Mouse (Mus musculus) lung, postnatal 0 days (tissue): ENCODE measurements at regions not wholly inside any gene's neighbourhood (a gene's known extent, or its start where the extent isn't known, plus 50 kb on each side); places are given as distances from the start of the nearest gene placed in this dataset.

Experiments used
- ATAC-seq: fragments of 200-750 bp; cut with Nextera tagmentation; 2 replicates; pipeline ENCODE4 v1.8.0; 2017; ENCODE audit warnings: moderate library complexity
- DNase-seq: peaks from one replicate; pipeline ENCODE4 v3.0.0-alpha.2; 2016; ENCODE audit warnings: low spot score
- H3K27ac ChIP-seq: fragments of 300-500 bp; sonication (generic); 2 replicates; pipeline ENCODE4 v1.5.1; 2014; ENCODE audit warnings: antibody characterized with exemption, mild to moderate bottlenecking, low read length, mixed read lengths
- H3K27me3 ChIP-seq: fragments of 300-500 bp; sonication (generic); replicated peaks from 2 replicates; pipeline ENCODE4 v1.6.1; 2014; ENCODE audit warnings: low read length, mixed read lengths; ENCODE audit not compliant: insufficient read depth
- H3K36me3 ChIP-seq: fragments of 300-500 bp; sonication (generic); 2 replicates; pipeline ENCODE4 v1.6.1; 2014; ENCODE audit warnings: low read length, mixed read lengths; ENCODE audit not compliant: insufficient read depth
- H3K4me1 ChIP-seq: fragments of 300-500 bp; sonication (generic); 2 replicates; pipeline ENCODE4 v1.6.1; 2014; ENCODE audit warnings: antibody characterized with exemption, low read depth, low read length, mixed read lengths; ENCODE audit not compliant: insufficient read depth
- H3K4me2 ChIP-seq: fragments of 300-500 bp; sonication (generic); replicated peaks from 2 replicates; pipeline ENCODE4 v1.6.1; 2014; ENCODE audit warnings: low read depth, mild to moderate bottlenecking, low read length, moderate library complexity, mixed read lengths
- H3K4me3 ChIP-seq: fragments of 300-500 bp; sonication (generic); 2 replicates; pipeline ENCODE4 v1.5.1; 2014; ENCODE audit warnings: low read depth, low read length
- H3K9ac ChIP-seq: fragments of 300-500 bp; sonication (generic); replicated peaks from 2 replicates; pipeline ENCODE4 v1.6.1; 2014; ENCODE audit warnings: low read depth, mild to moderate bottlenecking
- H3K9me3 ChIP-seq: fragments of 300-500 bp; sonication (generic); 2 replicates; pipeline ENCODE4 v1.6.1; 2016; ENCODE audit warnings: low read length, mixed read lengths
- CTCF ChIP-seq: IDR thresholded peaks from 2 replicates; pipeline ENCODE4 v1.5.1; 2016; ENCODE audit warnings: antibody characterized with exemption, mild to moderate bottlenecking
- EP300 ChIP-seq: IDR thresholded peaks from 2 replicates; pipeline ENCODE4 v1.6.1; 2016; ENCODE audit warnings: antibody characterized with exemption, mild to moderate bottlenecking, control low read depth
- WGBS: fragments of 180-500 bp; shearing (Covaris S2); extraction: QIAGEN DNeasy Blood & Tissue Kit; methylation state at CpG from one replicate; pipeline ENCODE4 v1.1.7; 2014; 5-methylcytosine and 5-hydroxymethylcytosine counted together

GRCm38 (mm10) chr11:114528937-114529772, 139.2 kb upstream of the Rpl38 start:
- no peak overlapping the region for H3K9ac ChIP-seq
- DNase-seq: no peak
- WGBS: 52% methylated on average over 10 of the region's 10 CpGs
- H3K4me3 ChIP-seq: no peak overlapping the region
- H3K27me3 ChIP-seq: no peaks in the 10 kb centered on the region
- no peaks in the 10 kb centered on the region for H3K4me1 ChIP-seq
- H3K27ac ChIP-seq: no peak overlapping the region
- H3K4me2 ChIP-seq: no peak overlapping the region
- H3K9me3 ChIP-seq: no peaks in the 10 kb centered on the region
- ATAC-seq: no peak
- no peaks in the 10 kb centered on the region for H3K36me3 ChIP-seq
- TF ChIP-seq CTCF (no peak), EP300 (no peak)

- H3K4me2 ChIP-seq: no peak overlapping the region
- 42% methylated on average over 6 of the region's 6 CpGs for WGBS
- no peak overlapping the region for H3K27ac ChIP-seq
Measured at GRCm38 (mm10) chr11:114523444-114524238, 144.7 kb upstream of the Rpl38 start.

DNA sequence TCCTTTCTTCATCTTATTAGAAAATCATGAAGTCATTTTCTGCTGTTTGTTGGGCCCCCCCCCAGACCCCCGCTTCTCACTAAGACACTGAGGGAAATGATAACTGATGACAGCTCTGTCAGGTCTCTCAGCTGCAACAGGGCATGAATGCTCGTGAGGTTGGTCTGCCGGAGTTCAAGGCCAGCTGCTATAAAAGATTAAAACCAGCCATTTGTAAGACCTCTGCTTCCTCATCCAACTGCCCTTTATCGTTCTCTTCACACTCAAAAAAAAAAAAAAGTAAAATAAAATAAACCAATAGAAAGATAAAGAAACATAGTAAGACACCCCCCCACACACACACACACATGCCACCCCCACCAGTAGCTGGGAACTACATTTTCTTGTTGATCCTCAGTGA, 153.0 kb upstream of the Rpl38 start:
- Histone ChIP-seq H3K27me3 (no peaks in the 10 kb centered on the region), H3K9ac (no peak overlapping the region), H3K4me1 (no peaks in the 10 kb centered on the region), H3K36me3 (no peaks in the 10 kb centered on the region), H3K4me2 (no peak overlapping the region), H3K9me3 (no peaks in the 10 kb centered on the region), H3K4me3 (no peak overlapping the region), H3K27ac (no peak overlapping the region)
- DNase-seq: no peak
- no peak for ATAC-seq
- WGBS: 36% methylated on average over 4 of the region's 4 CpGs
- TF ChIP-seq CTCF: no peak
- TF ChIP-seq EP300: no peak

More at GRCm38 (mm10) chr11:114523444-114524238, 144.7 kb upstream of the Rpl38 start:
- DNase-seq (peak; percentile 57), ATAC-seq (no peak)
- Histone ChIP-seq H3K27me3 (no peaks in the 10 kb centered on the region), H3K9me3 (no peaks in the 10 kb centered on the region), H3K9ac (no peak overlapping the region), H3K4me3 (no peak overlapping the region), H3K36me3 (no peaks in the 10 kb centered on the region), H3K4me1 (no peaks in the 10 kb centered on the region)
- no peak for TF ChIP-seq EP300
- peak; percentile 92 for TF ChIP-seq CTCF

DNA sequence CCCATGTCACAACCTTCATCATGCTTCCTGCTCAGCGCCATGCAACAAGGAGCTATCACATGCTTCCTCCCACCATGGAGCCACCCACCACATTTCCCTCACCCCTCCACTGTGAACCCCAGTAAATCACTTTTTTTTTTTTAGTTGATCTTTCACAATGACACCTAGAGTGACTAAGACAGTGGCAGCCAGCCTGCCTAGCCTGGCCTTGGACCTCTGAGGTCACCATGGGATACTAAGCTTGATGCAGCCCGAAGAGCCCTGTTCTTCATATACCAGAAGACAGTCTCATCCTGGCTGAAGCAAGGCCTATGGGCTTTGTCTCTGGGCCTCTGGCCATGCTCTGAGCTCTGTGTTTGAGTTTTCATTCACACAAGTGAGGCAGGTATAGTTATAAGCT, 154.2 kb upstream of the Rpl38 start:
- no peaks in the 10 kb centered on the region for H3K4me1 ChIP-seq
- no peak overlapping the region for H3K9ac ChIP-seq
- no peak overlapping the region for H3K4me3 ChIP-seq
- no peak overlapping the region for H3K4me2 ChIP-seq
- ATAC-seq (no peak), DNase-seq (no peak)
- TF ChIP-seq CTCF: no peak
- no peak for TF ChIP-seq EP300
- no peaks in the 10 kb centered on the region for H3K27me3 ChIP-seq
- no peaks in the 10 kb centered on the region for H3K36me3 ChIP-seq
- 89% methylated on average over 2 of the region's 2 CpGs for WGBS
- no peak overlapping the region for H3K27ac ChIP-seq
- no peaks in the 10 kb centered on the region for H3K9me3 ChIP-seq

DNA sequence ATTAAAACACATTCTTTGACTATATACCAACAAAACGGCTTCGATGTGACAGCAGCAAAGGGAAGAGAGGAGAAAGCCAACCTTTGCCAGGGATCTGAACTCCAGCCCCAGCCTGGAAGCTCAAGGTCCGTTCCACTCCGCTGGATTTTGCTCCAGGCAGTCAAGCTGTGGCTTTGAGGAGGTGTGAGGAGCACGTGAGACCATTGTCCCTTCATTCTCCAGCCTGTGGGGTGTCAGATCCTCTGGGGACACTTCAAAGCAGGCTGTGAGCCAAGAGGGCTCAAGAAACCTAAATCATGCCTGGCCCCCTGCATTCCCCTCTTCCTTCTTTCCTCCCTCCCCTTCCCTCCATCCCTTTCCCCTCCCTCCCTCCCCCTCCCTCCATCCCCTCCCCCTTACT, 154.9 kb upstream of the Rpl38 start:
- H3K9ac ChIP-seq: no peak overlapping the region
- TF ChIP-seq CTCF (no peak), EP300 (no peak)
- no peaks in the 10 kb centered on the region for H3K27me3 ChIP-seq
- no peaks in the 10 kb centered on the region for H3K9me3 ChIP-seq
- H3K36me3 ChIP-seq: no peaks in the 10 kb centered on the region
- ATAC-seq: no peak
- H3K4me1 ChIP-seq: no peaks in the 10 kb centered on the region
- WGBS: 19% methylated on average over 5 of the region's 5 CpGs
- no peak for DNase-seq
- H3K4me2 ChIP-seq: no peak overlapping the region
- H3K27ac ChIP-seq: no peak overlapping the region
- H3K4me3 ChIP-seq: no peak overlapping the region

- H3K9me3 ChIP-seq: no peaks in the 10 kb centered on the region
- DNase-seq (no peak), ATAC-seq (no peak)
- H3K36me3 ChIP-seq: no peaks in the 10 kb centered on the region
- TF ChIP-seq EP300 (no peak), CTCF (no peak)
- no peak overlapping the region for H3K4me2 ChIP-seq
- H3K27me3 ChIP-seq: no peaks in the 10 kb centered on the region
- H3K27ac ChIP-seq: no peak overlapping the region
- H3K4me3 ChIP-seq: no peak overlapping the region
- WGBS: 13% methylated on average over 5 of the region's 5 CpGs
- H3K4me1 ChIP-seq: no peaks in the 10 kb centered on the region
- H3K9ac ChIP-seq: no peak overlapping the region
Measured at GRCm38 (mm10) chr11:114511994-114512393, 156.3 kb upstream of the Rpl38 start.
